Mouse (Mus musculus): ENCODE data around the gene Msh6.
A peak's percentile ranks its signal among the peaks of the same experiment; 100 is the strongest.
"Not testable (repeated sequence)": the region's sequence is repeated elsewhere in the genome, so short reads cannot be mapped to it uniquely, and the experiment has no call there.

Gene Msh6

GRCm38 (mm10) chr17:87982112-87982511 is 7.2 kb downstream of the Msh6 start:
- DNase-seq (ENCODE audit: low spot score in 2 of 2) = no peak

- no peak for DNase-seq (ENCODE audit: low spot score in 2 of 2)
Measured at GRCm38 (mm10) chr17:87983313-87983712, 8.5 kb downstream of the Msh6 start.

- DNase-seq (ENCODE audit: low spot score in 2 of 2) = no peak
Measured at GRCm38 (mm10) chr17:87984440-87985214, 9.8 kb downstream of the Msh6 start.

- no peak for DNase-seq (ENCODE audit: low spot score in 2 of 2)
Measured at GRCm38 (mm10) chr17:87985916-87986315, 11.1 kb downstream of the Msh6 start.

GRCm38 (mm10) chr17:87987507-87987906 is 12.6 kb downstream of the Msh6 start:
- DNase-seq (ENCODE audit: low spot score in 2 of 2) = no peak

GRCm38 (mm10) chr17:87992154-87992553 is 17.3 kb downstream of the Msh6 start:
- no peak for DNase-seq (ENCODE audit: low spot score in 2 of 2)

- no peak for DNase-seq (ENCODE audit: low spot score in 2 of 2)
Measured at GRCm38 (mm10) chr17:87993338-87993737, 18.5 kb downstream of the Msh6 start.

GRCm38 (mm10) chr17:87997808-87998207 is 22.9 kb downstream of the Msh6 start:
- peak; percentile 19 to 25 for DNase-seq (ENCODE audit: low spot score in 2 of 2)

GRCm38 (mm10) chr17:88004892-88005291 is 30.0 kb downstream of the Msh6 start:
- DNase-seq (ENCODE audit: low spot score in 2 of 2) = no peak

- DNase-seq (ENCODE audit: low spot score in 2 of 2) = no peak
Measured at GRCm38 (mm10) chr17:88006956-88007355, 32.1 kb downstream of the Msh6 start.

GRCm38 (mm10) chr17:88014456-88014855 is 39.6 kb downstream of the Msh6 start:
- DNase-seq (ENCODE audit: low spot score in 2 of 2) = no peak

- not testable (repeated sequence) for DNase-seq (ENCODE audit: low spot score in 2 of 2)
Measured at GRCm38 (mm10) chr17:88016027-88016426, 41.2 kb downstream of the Msh6 start.

GRCm38 (mm10) chr17:88023924-88024323 is 49.1 kb downstream of the Msh6 start:
- no peak for DNase-seq (ENCODE audit: low spot score in 2 of 2)

- DNase-seq (ENCODE audit: low spot score in 2 of 2) = no peak
Measured at GRCm38 (mm10) chr17:88025227-88025626, 50.4 kb downstream of the Msh6 start.

- DNase-seq (ENCODE audit: low spot score in 2 of 2) = no peak
Measured at GRCm38 (mm10) chr17:88029194-88029970, 54.5 kb downstream of the Msh6 start.

GRCm38 (mm10) chr17:88031755-88032154 is 56.9 kb downstream of the Msh6 start:
- DNase-seq (ENCODE audit: low spot score in 2 of 2) = no peak

- DNase-seq (ENCODE audit: low spot score in 2 of 2) = no peak
Measured at GRCm38 (mm10) chr17:88034418-88034817, 59.6 kb downstream of the Msh6 start.

Data from urinary bladder, adult 18-20 months (tissue).